Mouse (Mus musculus): Measurements from ENCODE around the gene Phlpp1.
"Not testable (repeated sequence)": the region's sequence is repeated elsewhere in the genome, so short reads cannot be mapped to it uniquely, and the experiment has no call there.

Phlpp1 gene

DNA sequence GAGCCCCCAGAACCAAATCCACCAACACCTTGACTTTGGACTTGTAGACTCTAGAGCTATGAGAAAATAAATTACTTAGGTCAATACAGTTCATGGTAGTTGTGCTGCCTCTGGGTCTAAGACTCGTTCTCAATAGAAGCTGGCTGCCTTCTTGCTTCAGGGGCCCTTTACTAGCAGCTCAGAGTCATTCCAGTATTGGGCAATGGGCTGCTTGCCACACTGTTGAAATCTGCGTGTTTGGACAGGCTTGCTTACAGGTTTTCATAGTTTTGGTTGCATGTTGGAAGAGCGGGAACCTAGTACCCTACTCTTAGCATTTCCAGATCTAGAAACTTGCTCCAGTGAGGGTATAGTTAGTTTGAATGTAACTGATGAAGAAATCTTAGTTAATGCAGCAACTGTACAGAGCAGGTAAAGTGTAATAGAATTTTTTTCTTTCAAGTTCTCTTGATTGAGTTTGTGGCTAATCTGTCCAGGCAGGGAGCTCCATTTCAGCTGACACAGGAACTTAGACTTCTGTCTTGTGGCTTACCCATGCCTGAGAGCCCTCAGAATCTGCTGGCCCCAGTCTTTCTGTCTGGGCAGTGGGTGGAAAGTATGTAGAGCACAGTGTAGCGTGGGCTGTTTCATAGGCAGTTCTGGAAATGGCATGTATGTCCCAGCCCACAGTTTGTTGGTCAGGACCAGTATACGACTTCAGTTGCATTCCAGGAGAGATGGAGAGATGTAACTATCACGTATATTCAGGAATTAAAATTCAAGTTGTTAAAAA is 96.7 kb downstream of the Phlpp1 start:
- no peak for DNase-seq

DNA sequence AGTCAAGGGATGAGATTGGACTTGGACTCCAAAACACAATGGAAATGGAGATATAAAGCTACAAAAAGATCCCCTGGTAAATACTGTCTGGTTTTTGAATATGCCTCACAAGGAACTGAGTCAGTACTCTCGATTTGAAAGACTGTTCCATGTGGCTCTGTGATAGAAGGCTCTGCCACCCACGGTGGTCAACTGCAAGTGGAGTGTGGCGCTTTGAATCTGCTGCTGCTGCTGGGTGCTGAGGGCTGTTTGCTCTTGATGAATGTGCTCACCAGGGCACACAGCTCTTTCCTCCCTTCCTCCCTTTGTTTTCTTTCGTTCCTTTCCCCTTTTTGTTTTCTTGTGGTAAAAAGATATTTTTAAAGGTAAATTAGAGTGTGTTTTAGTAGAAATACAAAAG is 97.8 kb downstream of the Phlpp1 start:
- DNase-seq, result no peak

GRCm38 (mm10) chr1:106272916-106273315 is 101.4 kb downstream of the Phlpp1 start:
- DNase-seq, result no peak

- DNase-seq, result no peak
Measured at GRCm38 (mm10) chr1:106273801-106274200, 102.2 kb downstream of the Phlpp1 start.

- no peak for DNase-seq
Measured at GRCm38 (mm10) chr1:106274561-106275001, 103.0 kb downstream of the Phlpp1 start.

- no peak for DNase-seq
Measured at GRCm38 (mm10) chr1:106275142-106275541, 103.6 kb downstream of the Phlpp1 start.

GRCm38 (mm10) chr1:106275731-106276130 is 104.2 kb downstream of the Phlpp1 start:
- DNase-seq, result no peak

DNA sequence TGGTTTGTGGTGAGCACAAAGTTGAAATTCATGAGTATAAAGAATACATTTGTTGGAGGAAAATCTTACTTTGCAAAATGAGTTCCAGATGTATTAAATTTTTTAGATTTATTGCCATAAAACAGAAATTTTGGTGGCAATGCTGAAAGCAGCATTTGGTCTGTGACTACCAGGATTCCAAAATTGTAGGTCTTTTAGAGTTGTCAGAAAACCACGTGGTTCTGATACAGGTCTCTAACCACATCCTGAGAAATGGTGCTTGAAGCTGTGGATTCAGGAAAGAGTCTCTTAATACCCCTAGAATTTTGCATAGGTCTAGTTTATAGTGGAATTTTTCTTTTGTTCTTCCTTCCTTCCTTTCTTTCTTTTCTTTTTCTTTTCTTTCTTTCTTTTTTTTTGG is 105.3 kb downstream of the Phlpp1 start:
- DNase-seq, result no peak

DNA sequence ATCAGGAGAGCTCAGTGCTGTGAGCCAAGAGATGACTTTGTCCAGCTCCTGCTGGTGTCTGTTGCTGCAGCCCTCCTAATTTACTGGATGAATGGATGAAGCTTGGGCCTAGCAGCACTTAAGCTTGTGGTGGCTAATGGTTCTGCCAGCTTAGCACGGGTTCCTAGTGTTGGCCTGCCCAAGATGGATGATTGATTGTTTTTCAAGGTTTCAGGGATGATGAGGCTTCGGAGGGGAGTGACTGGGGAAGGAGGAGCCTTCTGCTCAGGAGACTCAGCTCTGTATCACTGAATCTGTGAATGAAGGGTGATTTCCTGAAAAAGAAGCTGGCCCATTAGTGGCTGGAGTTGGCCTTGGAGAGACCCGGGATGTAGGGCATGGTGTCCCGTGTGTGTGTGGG is 105.7 kb downstream of the Phlpp1 start:
- DNase-seq, result no peak

DNA sequence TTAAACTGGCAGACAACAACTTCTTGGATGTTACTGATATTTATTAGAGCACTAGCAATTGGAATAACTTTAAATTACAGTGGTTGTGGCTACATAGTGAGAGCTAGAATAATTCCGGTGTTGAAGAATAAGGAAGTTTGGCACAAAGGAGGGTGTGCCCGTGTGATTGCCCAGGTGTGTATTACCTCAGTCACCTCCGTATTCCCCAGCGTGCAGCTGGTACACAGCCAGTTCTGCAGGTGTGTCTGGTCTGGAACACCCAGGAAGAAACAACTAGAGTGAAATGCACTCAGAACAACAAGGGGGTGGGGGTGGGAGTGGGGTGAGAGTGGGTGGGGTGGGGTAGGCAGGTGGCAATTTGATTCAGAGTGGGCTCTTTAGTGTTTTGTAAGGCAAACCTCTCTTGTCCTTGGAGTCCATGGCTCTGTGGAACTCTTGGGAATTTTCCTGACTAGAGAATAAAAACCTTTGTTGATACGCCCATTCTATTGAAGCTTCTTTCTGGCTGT is 107.1 kb downstream of the Phlpp1 start:
- DNase-seq, result peak; percentile 21

GRCm38 (mm10) chr1:106279404-106280123 is 108.0 kb downstream of the Phlpp1 start:
- no peak for DNase-seq

GRCm38 (mm10) chr1:106280171-106280913 is 108.8 kb downstream of the Phlpp1 start:
- no peak for DNase-seq

DNA sequence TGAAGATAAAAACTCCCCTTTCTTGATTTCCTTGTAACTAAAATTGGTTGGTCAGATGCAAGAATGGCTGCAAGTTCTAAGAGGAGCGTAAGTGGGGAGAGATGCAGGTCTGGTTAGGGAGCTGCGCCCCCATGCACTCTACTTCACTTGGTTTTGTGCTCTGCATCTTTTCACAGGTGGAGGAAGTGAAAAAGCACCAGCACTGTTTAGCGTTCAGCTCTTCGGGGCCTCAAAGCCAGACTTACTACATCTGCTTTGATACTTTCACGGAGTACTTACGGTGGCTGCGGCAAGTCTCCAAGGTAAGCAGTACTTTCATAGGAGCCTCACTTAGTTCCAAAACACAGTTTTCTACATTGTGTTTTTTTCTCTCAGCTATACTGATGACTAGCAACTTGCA is 115.3 kb downstream of the Phlpp1 start:
- DNase-seq, result no peak

DNA sequence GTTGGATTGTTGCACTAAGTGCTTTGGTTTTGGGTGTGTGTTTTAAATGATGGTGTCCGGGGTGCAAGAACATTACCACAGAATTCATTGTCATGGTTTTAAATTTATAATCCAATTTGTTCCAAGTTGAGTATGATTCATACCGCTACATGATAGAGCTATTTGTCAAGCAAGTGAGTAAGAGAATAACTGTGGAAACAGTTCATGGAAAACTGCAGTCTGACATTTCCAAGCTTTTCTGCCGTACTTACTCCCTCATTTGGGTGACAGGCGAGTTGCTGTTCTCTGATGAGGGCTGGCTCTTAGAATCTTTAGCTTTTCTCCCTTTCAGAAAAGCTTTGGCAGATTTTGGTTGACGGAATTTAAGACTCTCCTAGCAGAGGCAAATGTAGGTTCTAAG is 117.5 kb downstream of the Phlpp1 start:
- no peak for DNase-seq

DNA sequence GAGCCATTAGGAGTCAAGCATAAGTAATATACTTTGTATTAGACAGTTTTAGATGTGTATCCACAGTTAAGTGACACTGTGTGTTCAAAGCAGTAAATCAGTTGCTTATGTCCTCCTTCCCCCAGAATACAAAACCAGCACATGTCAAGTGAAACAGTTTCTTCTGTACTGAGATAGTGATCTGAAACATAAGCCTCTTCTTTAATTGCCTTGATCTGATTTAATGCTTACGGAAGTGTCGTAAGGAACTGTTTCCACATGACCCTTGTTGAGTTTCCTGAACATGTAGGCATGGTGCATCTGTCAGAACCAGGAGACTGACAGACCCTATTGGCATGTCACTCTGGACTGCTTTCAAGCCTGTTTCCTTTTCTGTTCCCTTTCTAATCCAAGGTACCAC is 118.0 kb downstream of the Phlpp1 start:
- DNase-seq, result no peak

GRCm38 (mm10) chr1:106309394-106310039 is 138.0 kb downstream of the Phlpp1 start:
- no peak for DNase-seq

GRCm38 (mm10) chr1:106310285-106310684 is 138.7 kb downstream of the Phlpp1 start:
- DNase-seq, result no peak

DNA sequence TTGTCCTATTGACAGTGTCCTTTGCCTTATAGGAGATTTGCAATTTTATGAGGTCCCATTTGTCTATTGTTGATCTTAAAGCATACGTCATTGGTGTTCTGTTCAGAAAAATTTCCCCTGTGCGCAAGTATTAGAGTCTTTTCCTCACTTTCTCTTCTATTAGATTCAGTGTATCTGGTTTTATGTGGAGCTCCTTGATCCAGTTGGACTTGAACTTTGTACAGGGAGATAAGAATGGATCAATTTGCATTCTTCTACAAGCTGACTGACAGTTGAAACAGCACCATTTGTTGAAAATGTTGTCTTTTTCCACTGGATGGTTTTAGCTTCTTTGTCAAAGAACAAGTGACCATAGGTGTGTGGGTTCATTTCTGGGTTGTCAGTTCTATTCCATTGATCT is 140.3 kb downstream of the Phlpp1 start:
- not testable (repeated sequence) for DNase-seq

GRCm38 (mm10) chr1:106314476-106314875 is 142.9 kb downstream of the Phlpp1 start:
- DNase-seq, result no peak

- no peak for DNase-seq
Measured at GRCm38 (mm10) chr1:106316641-106317304, 145.2 kb downstream of the Phlpp1 start.

DNA sequence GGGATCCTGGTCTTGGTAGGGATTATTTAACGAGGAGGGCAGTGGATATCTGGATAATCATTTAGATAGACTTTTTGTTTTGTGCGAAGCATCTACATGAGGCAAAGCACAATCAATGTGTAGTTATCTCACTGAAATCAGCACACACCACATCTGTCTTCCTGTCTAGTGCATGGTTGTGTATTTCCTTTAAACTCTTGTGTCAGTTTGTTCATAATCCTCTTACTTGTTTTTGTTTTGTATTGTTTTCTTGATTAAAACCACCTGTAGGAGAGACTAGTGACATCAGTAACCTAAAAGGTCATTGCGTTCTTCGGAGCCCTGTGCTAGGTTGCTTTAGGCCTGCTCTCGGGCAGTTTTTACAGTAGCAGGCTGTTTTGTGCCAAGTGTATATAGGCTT is 146.8 kb downstream of the Phlpp1 start:
- no peak for DNase-seq

DNA sequence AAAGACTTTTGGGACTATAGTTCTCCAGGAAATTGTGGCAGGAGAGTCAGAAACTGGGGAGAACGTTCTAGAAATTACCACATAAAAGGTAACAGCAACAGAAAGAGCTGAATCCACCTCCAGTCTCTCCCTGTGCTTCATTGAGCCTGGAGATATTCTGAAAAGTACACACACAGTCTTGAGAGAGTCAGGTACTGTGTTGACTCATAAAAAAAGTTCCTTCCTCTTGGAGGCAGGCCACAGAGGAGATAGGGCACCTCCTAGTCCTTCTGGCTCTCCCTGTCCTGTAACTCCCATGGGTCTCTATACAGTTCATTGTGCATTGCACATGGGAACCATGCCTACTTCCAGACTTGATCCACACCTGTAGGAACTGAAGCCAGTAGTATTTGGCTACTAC is 149.0 kb downstream of the Phlpp1 start:
- DNase-seq, result no peak

Measured in thymus, postnatal 25 days (tissue).